Mouse (Mus musculus): ENCODE data around the gene Tnfrsf13b.

DNA sequence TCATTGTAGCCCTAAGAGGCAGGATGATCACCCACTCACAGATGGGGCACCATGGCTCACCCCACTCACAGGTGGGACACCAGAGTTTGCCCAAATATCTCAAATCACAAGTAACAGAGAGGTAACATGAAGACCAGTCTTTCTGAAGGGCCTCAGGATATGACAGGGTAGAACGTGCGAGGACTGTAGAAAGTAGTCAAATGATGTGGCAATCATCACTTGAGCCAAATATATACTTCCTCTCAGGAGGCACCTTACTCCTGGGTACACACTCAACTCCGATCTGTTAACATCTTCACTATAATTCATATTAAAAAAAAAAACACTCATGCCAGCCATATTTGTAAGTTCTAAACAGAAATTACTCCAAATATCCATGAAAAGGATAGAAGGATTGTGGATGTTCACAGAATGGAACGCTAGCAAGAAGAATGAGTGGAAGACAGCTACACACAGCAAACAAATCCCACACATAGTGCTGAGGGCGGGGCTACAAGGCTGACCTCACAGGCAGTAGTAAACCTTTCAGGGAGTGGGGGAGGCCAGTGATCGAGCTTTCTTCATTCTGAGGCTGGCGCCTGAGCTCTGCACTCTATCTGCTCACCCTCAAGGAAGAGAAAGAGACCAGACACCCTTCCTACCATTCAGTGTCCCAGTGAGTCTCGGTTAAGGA lies 14.1 kb upstream of the Tnfrsf13b start:
- TF ChIP-seq CTCF (IDR thresholded peaks at IDR 0.05; ENCODE audit: low read depth, low read length) (no peak), POLR2A (IDR thresholded peaks at IDR 0.05; ENCODE audit: extremely low read depth, insufficient read depth, low read length) (no peak)

All from liver, adult 2 months (tissue).